Mouse (Mus musculus): ENCODE results near the gene Samhd1. TPM values are rescaled to one million over a fixed set of nuclear protein-coding genes. Genes with fewer than 3 reads are reported as not detected.

Gene Samhd1
- polyA plus RNA-seq (2014; fragmentation: Illumina TruSeq; extraction: RNeasy Lipid Tissue Mini Kit (QIAGEN cat#74804); ENCODE audit: low read depth, low replicate concordance), result 74.7 TPM

DNA sequence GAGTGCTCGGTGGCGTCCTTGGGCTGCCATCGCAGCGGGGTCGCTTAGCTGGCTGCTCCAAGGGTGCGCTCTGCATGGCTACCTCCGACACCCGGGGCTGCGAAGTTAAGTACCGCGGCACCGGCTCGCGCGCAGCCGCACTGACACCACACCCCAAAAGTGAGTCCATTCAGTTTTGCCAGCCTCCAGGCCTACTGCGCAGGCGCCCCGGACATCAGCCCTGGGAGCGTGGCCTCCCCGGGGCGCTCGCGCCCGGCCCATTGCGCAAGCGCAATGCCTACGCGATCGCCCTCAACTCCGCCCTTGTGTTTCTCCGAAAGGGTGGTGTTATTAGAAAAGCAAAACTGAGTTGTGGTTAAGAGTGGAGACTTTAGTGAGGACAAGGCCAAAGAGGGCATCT lies at the start of gene Samhd1:
Gene Samhd1, minus strand, starts transcription at position 252 of the 400 bp plus-strand sequence.

DNA sequence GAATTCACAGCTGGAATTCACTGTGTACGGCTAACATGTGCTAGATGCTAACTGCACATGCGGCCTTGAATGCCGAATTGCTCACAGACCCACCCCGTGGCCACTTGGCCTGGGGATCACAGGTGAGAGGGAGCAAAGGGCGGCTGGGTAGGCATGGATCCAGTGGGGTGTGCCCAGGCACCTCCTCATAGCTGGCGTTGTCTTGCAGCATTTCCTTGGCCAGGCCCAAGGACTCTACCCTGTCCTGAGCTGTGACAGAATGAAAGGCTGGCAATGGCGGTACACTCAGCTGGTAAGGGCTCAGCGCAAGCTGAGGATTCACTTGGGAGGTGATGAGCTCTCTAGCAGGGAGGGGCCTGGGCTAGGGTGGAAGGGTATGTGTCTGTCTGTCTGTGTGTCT lies 48.3 kb downstream of the Samhd1 start, which contains the start of gene Tldc2:
Gene Tldc2, plus strand, starts transcription at position 260 of the 400 bp plus-strand sequence.

DNA sequence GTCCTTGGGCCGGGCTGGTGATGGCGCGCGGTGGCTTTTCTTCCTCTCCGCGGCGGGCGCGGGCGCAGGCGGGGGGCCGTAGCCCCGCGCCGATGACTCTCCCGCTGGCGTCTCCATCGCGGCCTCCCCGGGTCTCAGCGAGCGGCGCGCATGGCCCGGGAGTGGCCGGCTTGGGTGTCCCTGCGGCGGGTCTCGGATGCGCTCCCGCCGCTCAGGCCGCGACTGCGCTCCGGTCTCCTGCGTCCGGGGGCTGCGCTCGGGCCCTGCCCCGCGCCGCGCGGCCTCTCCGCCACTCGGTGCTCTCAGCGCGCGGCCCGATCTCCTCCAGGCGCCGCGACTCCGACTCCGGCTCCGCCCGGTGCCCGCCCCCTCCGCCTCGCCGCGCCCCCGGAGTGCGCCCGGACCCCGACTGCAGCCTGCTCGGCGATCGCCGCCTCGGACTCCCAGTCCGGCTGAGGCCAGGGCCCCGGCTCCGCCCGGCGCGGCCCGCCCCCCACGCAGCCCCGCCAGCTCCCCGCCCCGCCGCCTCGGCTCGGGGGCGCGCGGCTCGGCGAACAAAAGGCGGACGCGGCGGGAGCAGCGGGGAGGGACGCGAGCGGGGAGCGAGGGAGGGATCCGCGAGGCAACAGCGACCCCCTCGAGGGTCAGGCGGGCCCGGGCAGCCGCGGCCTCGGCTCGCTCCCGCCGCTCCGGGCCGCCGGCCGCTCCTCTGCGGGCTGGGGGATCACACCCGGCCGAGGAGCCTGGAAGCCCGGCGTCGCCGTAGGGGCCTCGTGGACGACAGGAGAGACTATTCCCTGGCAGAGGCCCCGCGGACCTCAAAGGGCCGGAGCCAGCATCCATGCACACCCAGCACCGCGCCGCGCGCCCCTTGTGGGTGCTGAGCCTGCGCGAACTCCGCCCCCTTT lies 56.0 kb downstream of the Samhd1 start, which contains the start of gene Soga1:
Gene Soga1, minus strand, starts transcription at position 462 of the 908 bp plus-strand sequence.

Other genes starting within 250 kb of the Samhd1 start
- not detected for gene Sla2, start 248.1 kb downstream of the Samhd1 start, polyA plus RNA-seq (2014; fragmentation: Illumina TruSeq; extraction: RNeasy Lipid Tissue Mini Kit (QIAGEN cat#74804); ENCODE audit: low read depth, low replicate concordance)
- 58.1 TPM for gene Ndrg3, start 143.2 kb downstream of the Samhd1 start, polyA plus RNA-seq (2014; fragmentation: Illumina TruSeq; extraction: RNeasy Lipid Tissue Mini Kit (QIAGEN cat#74804); ENCODE audit: low read depth, low replicate concordance)
- gene Dsn1, start 128.1 kb downstream of the Samhd1 start, polyA plus RNA-seq (2014; fragmentation: Illumina TruSeq; extraction: RNeasy Lipid Tissue Mini Kit (QIAGEN cat#74804); ENCODE audit: low read depth, low replicate concordance), result 9.6 TPM
- gene Soga1, start 56.0 kb downstream of the Samhd1 start, polyA plus RNA-seq (2014; fragmentation: Illumina TruSeq; extraction: RNeasy Lipid Tissue Mini Kit (QIAGEN cat#74804); ENCODE audit: low read depth, low replicate concordance), result 2.6 TPM
- not detected for gene Tldc2, start 48.2 kb downstream of the Samhd1 start, polyA plus RNA-seq (2014; fragmentation: Illumina TruSeq; extraction: RNeasy Lipid Tissue Mini Kit (QIAGEN cat#74804); ENCODE audit: low read depth, low replicate concordance)
- gene Rbl1, start 69.3 kb upstream of the Samhd1 start, polyA plus RNA-seq (2014; fragmentation: Illumina TruSeq; extraction: RNeasy Lipid Tissue Mini Kit (QIAGEN cat#74804); ENCODE audit: low read depth, low replicate concordance), result 16.3 TPM
- 286 TPM for gene Rpn2, start 143.8 kb upstream of the Samhd1 start, polyA plus RNA-seq (2014; fragmentation: Illumina TruSeq; extraction: RNeasy Lipid Tissue Mini Kit (QIAGEN cat#74804); ENCODE audit: low read depth, low replicate concordance)
- not detected for gene Mroh8, start 144.3 kb upstream of the Samhd1 start, polyA plus RNA-seq (2014; fragmentation: Illumina TruSeq; extraction: RNeasy Lipid Tissue Mini Kit (QIAGEN cat#74804); ENCODE audit: low read depth, low replicate concordance)
- gene Ghrh, start 212.2 kb upstream of the Samhd1 start, polyA plus RNA-seq (2014; fragmentation: Illumina TruSeq; extraction: RNeasy Lipid Tissue Mini Kit (QIAGEN cat#74804); ENCODE audit: low read depth, low replicate concordance), result not detected
- gene Manbal, start 232.3 kb upstream of the Samhd1 start, polyA plus RNA-seq (2014; fragmentation: Illumina TruSeq; extraction: RNeasy Lipid Tissue Mini Kit (QIAGEN cat#74804); ENCODE audit: low read depth, low replicate concordance), result 6.6 TPM

Data from adrenal gland, adult 10 weeks (tissue).